Mouse (Mus musculus): ENCODE data around the gene Gm6793.

DNA sequence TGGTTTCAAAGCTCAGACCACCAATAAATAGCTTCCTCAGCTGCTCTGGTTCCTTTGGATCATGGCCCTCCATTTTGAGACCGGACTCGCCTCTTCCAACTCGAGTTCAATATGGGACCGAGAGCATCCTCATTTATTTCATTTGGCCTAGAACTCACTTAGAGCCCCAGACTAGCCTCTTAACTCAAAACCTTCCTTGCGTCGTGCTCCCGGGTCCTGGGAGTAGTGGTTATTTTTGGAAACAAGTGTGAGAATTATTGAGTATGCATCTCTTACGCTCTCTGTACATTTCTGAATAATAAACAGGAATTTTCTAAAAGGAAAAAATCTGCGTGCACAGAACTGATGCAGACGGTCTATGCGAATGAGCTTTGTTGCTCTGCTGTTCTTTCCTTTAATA lies at the start of gene Gm6793:
- TF ChIP-seq CTCF (IDR thresholded peaks at IDR 0.05; ENCODE audit: borderline replicate concordance, insufficient read depth, low read depth, low read length) (no peak), POLR2A (IDR thresholded peaks at IDR 0.05; ENCODE audit: borderline replicate concordance, insufficient read depth, low read length) (no peak)
